Mouse (Mus musculus): Measurements from ENCODE around the gene Itk. TPM values are rescaled to one million over a fixed set of nuclear protein-coding genes. Genes with fewer than 3 reads are reported as not detected.

The Itk gene
- polyA plus RNA-seq, 1 experiment from 2014 or later: 0.09 TPM

GRCm38 (mm10) chr11:46309111-46309741 is 80.1 kb downstream of the Itk start:
- Histone ChIP-seq H3K9ac (ENCODE audit: low read depth, low read length) (no peak overlapping the region), H3K4me3 (ENCODE audit: low read depth, low read length) (no peak overlapping the region)
- ATAC-seq (ENCODE audit: low read depth): no peak

DNA sequence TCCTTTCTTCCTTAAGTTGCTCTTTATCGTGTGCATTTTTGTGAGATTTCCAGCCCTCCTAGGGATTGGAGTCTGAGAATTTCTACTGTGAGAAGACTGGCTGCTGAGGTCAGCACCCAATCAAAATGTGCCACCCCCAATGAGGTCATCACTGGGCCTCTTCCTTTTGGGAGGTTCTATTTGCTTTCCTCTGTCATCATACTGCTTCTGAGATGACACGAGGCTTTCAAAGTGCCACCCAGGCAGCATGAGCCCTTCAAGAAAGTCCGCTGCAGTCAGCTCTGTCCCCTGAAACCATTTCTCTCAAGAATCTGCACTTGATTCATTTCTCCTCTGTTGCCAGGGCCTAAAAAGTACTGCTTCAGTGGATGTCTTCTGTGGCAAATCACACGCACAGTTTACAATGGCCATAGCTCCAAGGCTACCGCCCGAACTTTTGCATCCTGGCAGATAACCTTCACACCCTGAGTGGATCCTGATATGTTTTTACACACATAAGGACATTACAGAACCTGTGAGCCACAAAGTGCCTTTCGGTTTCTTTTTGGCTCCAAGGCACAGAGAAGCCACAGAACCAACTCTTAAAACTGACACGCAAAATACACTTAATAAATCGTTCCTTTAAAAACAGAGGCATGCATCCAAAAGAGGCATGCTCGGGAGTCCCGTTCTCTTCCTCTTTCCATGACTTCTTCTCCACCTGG is 80.9 kb downstream of the Itk start:
- H3K36me3 ChIP-seq (ENCODE audit: control insufficient read depth, insufficient read depth): no peaks in the 10 kb centered on the region
- no peak for ATAC-seq (ENCODE audit: low read depth)
- WGBS (ENCODE audit: insufficient replicate concordance): 73% methylated on average over 11 of the region's 11 CpGs
- H3K27ac ChIP-seq (ENCODE audit: low read length): no peak overlapping the region
- H3K9me3 ChIP-seq (replicated peaks; ENCODE audit: control insufficient read depth, low read length): no peaks in the 10 kb centered on the region
- no peak overlapping the region for H3K4me3 ChIP-seq (ENCODE audit: low read depth, low read length)
- H3K4me2 ChIP-seq (ENCODE audit: low read depth, low read length): no peak overlapping the region
- no peak overlapping the region for H3K9ac ChIP-seq (ENCODE audit: low read depth, low read length)
- peaks cover 13% of the 10 kb centered on the region for H3K27me3 ChIP-seq (ENCODE audit: control insufficient read depth, insufficient read depth, low read depth, low read length)
- peaks cover 10% of the 10 kb centered on the region for H3K4me1 ChIP-seq (ENCODE audit: control insufficient read depth, low read depth, low read length)

More at GRCm38 (mm10) chr11:46309111-46309741, 80.1 kb downstream of the Itk start:
- 78% methylated on average over 20 of the region's 20 CpGs for WGBS (ENCODE audit: insufficient replicate concordance)
- peaks cover 13% of the 10 kb centered on the region for H3K27me3 ChIP-seq (ENCODE audit: control insufficient read depth, insufficient read depth, low read depth, low read length)
- no peak overlapping the region for H3K4me2 ChIP-seq (ENCODE audit: low read depth, low read length)
- H3K4me1 ChIP-seq (ENCODE audit: control insufficient read depth, low read depth, low read length): peaks cover 10% of the 10 kb centered on the region
- no peaks in the 10 kb centered on the region for H3K36me3 ChIP-seq (ENCODE audit: control insufficient read depth, insufficient read depth)
- no peak overlapping the region for H3K27ac ChIP-seq (ENCODE audit: low read length)
- H3K9me3 ChIP-seq (replicated peaks; ENCODE audit: control insufficient read depth, low read length): no peaks in the 10 kb centered on the region

- Histone ChIP-seq H3K4me2 (ENCODE audit: low read depth, low read length) (no peak overlapping the region), H3K9ac (ENCODE audit: low read depth, low read length) (no peak overlapping the region), H3K27ac (ENCODE audit: low read length) (no peak overlapping the region), H3K27me3 (ENCODE audit: control insufficient read depth, insufficient read depth, low read depth, low read length) (peaks cover 13% of the 10 kb centered on the region), H3K4me1 (ENCODE audit: control insufficient read depth, low read depth, low read length) (peaks cover 10% of the 10 kb centered on the region), H3K36me3 (ENCODE audit: control insufficient read depth, insufficient read depth) (no peaks in the 10 kb centered on the region), H3K4me3 (ENCODE audit: low read depth, low read length) (no peak overlapping the region), H3K9me3 (replicated peaks; ENCODE audit: control insufficient read depth, low read length) (no peaks in the 10 kb centered on the region)
- ATAC-seq (ENCODE audit: low read depth): no peak
- 73% methylated on average over 7 of the region's 7 CpGs for WGBS (ENCODE audit: insufficient replicate concordance)
These were observed 81.5 kb downstream of the Itk start for GRCm38 (mm10) chr11:46307768-46308167.

DNA sequence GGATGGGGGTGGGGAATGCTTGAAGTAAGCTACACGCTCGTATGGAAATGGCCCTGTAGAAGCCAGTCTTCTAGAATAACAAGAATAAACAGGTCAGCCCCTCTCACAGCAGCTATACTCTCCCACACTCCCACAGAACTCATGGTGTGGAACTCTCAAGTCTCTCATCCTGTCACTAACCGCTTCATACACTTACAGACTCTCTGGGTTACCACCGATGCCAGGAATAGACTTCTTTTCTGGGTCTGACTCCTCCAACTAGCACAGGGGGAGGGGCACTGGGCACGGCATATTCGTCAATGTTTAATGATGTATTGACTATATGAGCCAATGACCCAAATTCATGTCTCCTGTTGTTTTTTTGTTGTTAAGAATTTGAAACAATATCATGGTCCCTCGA is 82.5 kb downstream of the Itk start:
- no peak overlapping the region for H3K4me3 ChIP-seq (ENCODE audit: low read depth, low read length)
- no peaks in the 10 kb centered on the region for H3K36me3 ChIP-seq (ENCODE audit: control insufficient read depth, insufficient read depth)
- H3K27ac ChIP-seq (ENCODE audit: low read length): no peak overlapping the region
- H3K4me1 ChIP-seq (ENCODE audit: control insufficient read depth, low read depth, low read length): peaks cover 6% of the 10 kb centered on the region
- H3K9me3 ChIP-seq (replicated peaks; ENCODE audit: control insufficient read depth, low read length): no peaks in the 10 kb centered on the region
- 63% methylated on average over 7 of the region's 7 CpGs for WGBS (ENCODE audit: insufficient replicate concordance)
- no peak for ATAC-seq (ENCODE audit: low read depth)
- H3K27me3 ChIP-seq (ENCODE audit: control insufficient read depth, insufficient read depth, low read depth, low read length): peaks cover 11% of the 10 kb centered on the region
- no peak overlapping the region for H3K4me2 ChIP-seq (ENCODE audit: low read depth, low read length)
- H3K9ac ChIP-seq (ENCODE audit: low read depth, low read length): no peak overlapping the region

- Histone ChIP-seq H3K9ac (ENCODE audit: low read depth, low read length) (no peak overlapping the region), H3K27ac (ENCODE audit: low read length) (no peak overlapping the region), H3K4me1 (ENCODE audit: control insufficient read depth, low read depth, low read length) (no peaks in the 10 kb centered on the region; the same call in 1 of the 2 replicates), H3K9me3 (replicated peaks; ENCODE audit: control insufficient read depth, low read length) (no peaks in the 10 kb centered on the region), H3K36me3 (ENCODE audit: control insufficient read depth, insufficient read depth) (no peaks in the 10 kb centered on the region), H3K4me2 (ENCODE audit: low read depth, low read length) (no peak overlapping the region), H3K4me3 (ENCODE audit: low read depth, low read length) (no peak overlapping the region), H3K27me3 (ENCODE audit: control insufficient read depth, insufficient read depth, low read depth, low read length) (peaks cover 3% of the 10 kb centered on the region; the same call in 1 of the 2 replicates)
- no peak for ATAC-seq (ENCODE audit: low read depth)
- WGBS (ENCODE audit: insufficient replicate concordance): 51% methylated on average over 9 of the region's 9 CpGs
These were observed 83.3 kb downstream of the Itk start for GRCm38 (mm10) chr11:46305881-46306520.

GRCm38 (mm10) chr11:46304864-46305710 is 84.2 kb downstream of the Itk start:
- Histone ChIP-seq H3K9me3 (replicated peaks; ENCODE audit: control insufficient read depth, low read length) (no peaks in the 10 kb centered on the region), H3K4me3 (ENCODE audit: low read depth, low read length) (no peak overlapping the region), H3K9ac (ENCODE audit: low read depth, low read length) (no peak overlapping the region), H3K4me2 (ENCODE audit: low read depth, low read length) (no peak overlapping the region), H3K27ac (ENCODE audit: low read length) (no peak overlapping the region), H3K27me3 (ENCODE audit: control insufficient read depth, insufficient read depth, low read depth, low read length) (no peaks in the 10 kb centered on the region), H3K36me3 (ENCODE audit: control insufficient read depth, insufficient read depth) (no peaks in the 10 kb centered on the region), H3K4me1 (ENCODE audit: control insufficient read depth, low read depth, low read length) (no peaks in the 10 kb centered on the region; the same call in 1 of the 2 replicates)
- WGBS (ENCODE audit: insufficient replicate concordance): 66% methylated on average over 9 of the region's 9 CpGs
- ATAC-seq (ENCODE audit: low read depth): no peak

GRCm38 (mm10) chr11:46304093-46304492 is 85.2 kb downstream of the Itk start:
- Histone ChIP-seq H3K4me3 (ENCODE audit: low read depth, low read length) (no peak overlapping the region), H3K9me3 (replicated peaks; ENCODE audit: control insufficient read depth, low read length) (no peaks in the 10 kb centered on the region), H3K4me1 (ENCODE audit: control insufficient read depth, low read depth, low read length) (peaks cover 3% of the 10 kb centered on the region; the same call in 1 of the 2 replicates), H3K36me3 (ENCODE audit: control insufficient read depth, insufficient read depth) (no peaks in the 10 kb centered on the region), H3K9ac (ENCODE audit: low read depth, low read length) (no peak overlapping the region), H3K27ac (ENCODE audit: low read length) (no peak overlapping the region), H3K4me2 (ENCODE audit: low read depth, low read length) (no peak overlapping the region), H3K27me3 (ENCODE audit: control insufficient read depth, insufficient read depth, low read depth, low read length) (no peaks in the 10 kb centered on the region)
- 63% methylated on average over 10 of the region's 10 CpGs for WGBS (ENCODE audit: insufficient replicate concordance)
- ATAC-seq (ENCODE audit: low read depth): no peak

DNA sequence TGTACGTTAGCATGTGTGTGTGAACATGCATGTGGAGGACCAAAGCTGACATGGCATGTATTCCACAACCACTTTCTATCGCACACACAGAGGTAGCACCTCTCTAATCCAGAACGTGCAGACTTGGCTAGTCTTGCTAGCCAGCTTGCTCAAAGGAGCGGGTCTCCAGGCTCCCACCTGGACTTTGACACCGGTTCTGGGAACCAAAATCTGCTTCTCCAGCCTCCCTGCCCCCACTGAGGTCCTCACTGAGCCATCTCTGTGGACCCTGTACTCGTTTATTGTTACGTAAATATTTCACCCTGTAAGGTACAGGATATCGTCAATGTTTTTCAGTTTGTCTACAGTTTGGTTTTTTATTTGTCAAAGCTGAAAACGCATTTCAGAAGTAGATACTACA is 86.8 kb downstream of the Itk start:
- no peak for ATAC-seq (ENCODE audit: low read depth)
- no peak overlapping the region for H3K4me2 ChIP-seq (ENCODE audit: low read depth, low read length)
- H3K27me3 ChIP-seq (ENCODE audit: control insufficient read depth, insufficient read depth, low read depth, low read length): no peaks in the 10 kb centered on the region
- no peaks in the 10 kb centered on the region for H3K9me3 ChIP-seq (replicated peaks; ENCODE audit: control insufficient read depth, low read length)
- H3K36me3 ChIP-seq (ENCODE audit: control insufficient read depth, insufficient read depth): no peaks in the 10 kb centered on the region
- no peak overlapping the region for H3K4me3 ChIP-seq (ENCODE audit: low read depth, low read length)
- H3K9ac ChIP-seq (ENCODE audit: low read depth, low read length): no peak overlapping the region
- peaks cover 8% of the 10 kb centered on the region for H3K4me1 ChIP-seq (ENCODE audit: control insufficient read depth, low read depth, low read length)
- no peak overlapping the region for H3K27ac ChIP-seq (ENCODE audit: low read length)
- WGBS (ENCODE audit: insufficient replicate concordance): 74% methylated on average over 9 of the region's 9 CpGs
